Mouse (Mus musculus) kidney, postnatal 14 days (tissue): ENCODE data around the gene Zfp963.
A peak's percentile ranks its signal among the peaks of the same experiment; 100 is the strongest.

Experiments used
- DNase-seq: peaks from one replicate; pipeline ENCODE4 v3.0.0; 2022; ENCODE audit warnings: mixed read lengths

Zfp963 gene

GRCm38 (mm10) chr8:69749544-69750454, at the start of gene Zfp963:
Zfp963 (minus strand) TSS chr8:69749970.
- peak; percentile 97 for DNase-seq

- DNase-seq = no peak
Observed at GRCm38 (mm10) chr8:69799261-69799660, 49.5 kb upstream of the Zfp963 start.

DNA sequence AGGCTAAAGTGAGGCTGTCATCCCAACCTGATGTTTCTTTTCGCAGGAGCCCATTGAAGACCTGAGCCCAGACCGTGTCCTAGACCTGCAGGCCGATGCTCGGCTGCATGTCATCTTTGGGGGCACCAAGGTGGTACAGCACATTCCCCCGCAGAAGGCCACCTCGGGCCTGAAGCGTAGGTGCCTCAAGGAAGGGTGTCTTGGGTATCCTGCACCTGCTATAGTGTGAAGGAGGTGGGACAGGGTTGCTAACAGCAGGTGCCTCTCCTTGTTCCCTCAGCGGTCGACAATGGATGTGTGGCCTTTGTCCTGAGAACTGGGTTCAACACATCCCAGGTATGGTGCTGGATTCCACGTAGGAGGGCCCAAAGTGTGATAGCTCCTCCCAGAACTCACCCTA, 47.9 kb upstream of the Zfp963 start:
- DNase-seq = no peak

DNA sequence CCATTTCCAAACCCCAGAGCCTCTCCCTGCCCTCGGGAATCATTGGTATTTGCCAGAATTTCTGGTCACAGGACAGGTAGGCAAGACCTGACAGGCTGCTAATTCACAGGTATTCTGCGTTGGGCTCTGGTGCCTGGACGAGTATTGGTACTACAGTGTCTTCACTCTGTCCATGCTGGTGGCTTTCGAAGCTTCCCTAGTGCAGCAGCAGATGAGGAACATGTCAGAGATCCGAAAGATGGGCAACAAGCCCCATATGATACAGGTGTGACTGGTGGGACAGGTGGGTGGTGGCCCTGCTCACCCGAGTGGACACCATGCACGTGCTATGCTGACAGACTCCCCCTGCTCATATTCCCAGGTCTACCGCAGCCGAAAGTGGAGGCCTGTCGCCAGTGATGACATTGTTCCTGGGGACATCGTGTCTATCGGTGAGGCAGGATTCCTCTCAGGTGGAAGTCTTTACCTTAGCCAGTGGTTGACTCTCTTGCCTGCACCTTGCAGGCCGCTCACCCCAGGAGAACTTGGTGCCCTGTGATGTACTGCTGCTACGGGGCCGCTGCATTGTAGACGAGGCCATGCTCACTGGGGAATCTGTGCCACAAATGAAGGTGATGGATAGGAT, 47.1 kb upstream of the Zfp963 start:
- DNase-seq = no peak

DNA sequence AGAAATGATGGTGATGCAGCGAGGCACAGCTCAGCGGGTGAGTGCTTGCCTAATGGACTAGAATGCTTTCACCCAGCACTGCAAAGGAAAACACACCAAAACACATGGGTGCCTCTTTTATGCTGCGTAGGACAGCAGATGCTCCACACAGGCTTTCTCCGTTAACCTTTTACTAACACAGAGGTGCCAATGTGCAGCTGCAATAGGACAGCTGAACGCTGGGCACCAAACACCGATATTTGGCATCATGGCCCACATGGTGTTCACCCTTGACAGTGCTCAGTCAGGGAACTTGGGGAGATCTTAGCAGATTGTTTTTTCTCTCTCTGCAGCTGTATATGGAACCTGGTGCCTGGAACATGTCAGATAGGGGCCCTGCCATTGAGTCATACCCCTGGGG, 45.1 kb upstream of the Zfp963 start:
- no peak for DNase-seq

DNA sequence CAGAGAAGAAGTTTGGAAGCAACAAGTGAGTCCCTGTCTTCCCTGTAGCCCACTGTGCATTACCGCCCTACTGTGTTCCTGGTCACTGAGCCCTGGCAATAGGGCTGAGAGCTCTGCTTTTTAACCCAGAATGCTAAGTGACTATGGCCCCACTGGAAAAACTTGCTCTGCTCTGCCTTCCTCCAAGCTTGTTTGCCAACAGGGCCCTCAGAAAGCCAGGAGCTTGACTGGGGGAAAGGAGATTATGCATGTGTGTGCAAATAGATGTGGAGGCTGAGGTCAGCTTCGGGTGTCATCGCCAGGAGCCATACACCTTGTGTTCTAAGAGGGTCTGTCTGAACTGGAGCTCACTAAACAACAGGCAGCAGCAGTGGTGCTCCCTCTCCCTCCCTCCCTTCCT, 44.3 kb upstream of the Zfp963 start:
- DNase-seq = no peak

GRCm38 (mm10) chr8:69793666-69794065, 43.9 kb upstream of the Zfp963 start:
- DNase-seq = no peak

DNA sequence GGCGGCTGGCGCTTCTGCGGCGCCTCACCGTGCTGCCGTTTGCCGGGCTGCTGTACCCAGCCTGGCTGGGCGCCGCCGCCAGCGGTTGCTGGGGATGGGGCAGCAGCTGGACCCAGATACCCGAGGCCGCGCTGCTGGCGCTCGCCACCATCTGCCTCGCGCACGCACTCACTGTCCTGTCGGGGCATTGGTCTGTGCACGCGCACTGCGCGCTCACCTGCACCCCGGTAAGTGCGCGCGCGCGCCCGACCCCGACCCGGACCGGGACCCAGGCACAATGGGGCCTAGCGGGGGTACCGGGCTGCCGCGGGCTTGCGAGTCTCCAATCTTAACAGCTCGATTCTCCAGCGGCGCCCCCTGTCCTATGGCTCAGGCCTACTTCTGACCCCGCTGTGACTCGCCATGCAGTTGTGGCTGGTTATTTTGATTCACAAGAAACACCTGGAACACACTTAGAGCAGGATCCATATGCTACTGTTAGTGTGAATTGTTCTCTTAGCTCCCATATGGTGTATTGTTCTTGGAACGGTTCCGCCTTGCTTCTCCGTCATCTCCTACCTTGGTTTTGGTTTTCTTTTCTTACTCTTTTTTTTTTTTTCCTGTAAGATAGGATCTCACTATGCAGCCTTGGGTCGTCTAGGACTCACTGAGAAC, 41.8 kb upstream of the Zfp963 start:
- DNase-seq = peak; percentile 56

- DNase-seq = peak; percentile 92
Observed at GRCm38 (mm10) chr8:69790773-69791367, 41.1 kb upstream of the Zfp963 start, which contains the start of the genes Atp13a1 and Zfp866. Atp13a1 (plus strand) TSS chr8:69791163. Zfp866 (minus strand) TSS chr8:69791178.

GRCm38 (mm10) chr8:69790364-69790763, 40.6 kb upstream of the Zfp963 start:
- no peak for DNase-seq

DNA sequence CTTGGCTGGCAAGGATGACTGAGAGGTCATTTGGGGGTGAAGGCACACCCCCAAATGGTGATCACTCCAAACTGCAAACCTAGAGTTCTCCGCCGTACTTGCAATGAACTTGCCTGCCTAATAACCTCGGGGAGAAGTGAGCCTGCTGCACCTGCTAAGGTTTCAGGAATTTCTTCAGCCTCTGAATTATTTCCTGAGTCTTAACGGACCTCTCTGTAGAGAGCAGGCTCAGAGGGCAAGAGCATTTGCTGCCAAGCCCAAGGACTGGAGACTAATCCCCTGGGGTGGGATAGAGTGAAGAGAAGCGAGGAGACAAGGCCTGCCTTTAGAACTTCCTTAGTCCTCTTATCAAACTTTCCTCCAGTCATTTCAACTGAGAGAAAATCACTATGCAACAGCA, 40.0 kb upstream of the Zfp963 start:
- DNase-seq = no peak

DNA sequence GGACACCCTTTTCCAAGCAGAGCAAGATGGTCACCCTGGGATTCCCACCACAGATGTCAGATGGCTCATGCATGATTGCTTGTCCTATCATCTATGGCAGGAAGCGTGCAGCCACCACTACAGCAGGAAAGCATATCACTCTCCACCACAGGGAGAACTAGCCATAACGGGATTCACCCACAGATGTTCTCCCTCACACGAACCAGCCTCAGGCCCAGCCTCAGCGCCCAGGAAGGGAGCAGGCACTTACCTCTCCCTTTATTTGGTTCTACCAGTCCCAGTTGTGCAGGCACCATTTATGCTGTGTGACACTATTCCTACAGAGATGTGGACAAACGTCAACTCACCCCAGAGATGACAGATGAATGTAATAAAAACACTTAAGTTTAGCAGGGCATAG, 39.3 kb upstream of the Zfp963 start:
- no peak for DNase-seq

- no peak for DNase-seq
Observed at GRCm38 (mm10) chr8:69777111-69777510, 27.3 kb upstream of the Zfp963 start.

DNA sequence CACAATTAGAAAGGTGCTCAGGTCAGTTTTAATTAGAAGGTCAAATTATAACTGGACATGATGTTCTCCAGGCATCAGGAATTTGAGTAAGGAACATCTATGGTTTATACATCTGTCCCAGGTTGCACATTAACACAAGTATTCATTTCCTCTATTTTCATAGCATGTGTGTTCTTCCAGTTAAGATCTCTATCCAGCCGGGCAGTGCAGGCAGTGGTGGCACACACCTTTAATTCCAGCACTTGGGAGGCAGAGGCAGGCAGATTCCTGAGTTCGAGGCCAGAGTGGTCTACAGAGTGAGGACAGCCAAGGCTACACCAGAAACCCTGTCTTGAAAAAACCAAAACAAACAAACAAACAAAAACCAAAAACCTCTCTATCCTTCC, 25.4 kb upstream of the Zfp963 start:
- DNase-seq = no peak

GRCm38 (mm10) chr8:69774503-69775148, 24.9 kb upstream of the Zfp963 start, which contains the start of gene Gm20422:
Gm20422 (minus strand) TSS chr8:69774886.
- DNase-seq = peak; percentile 94

DNA sequence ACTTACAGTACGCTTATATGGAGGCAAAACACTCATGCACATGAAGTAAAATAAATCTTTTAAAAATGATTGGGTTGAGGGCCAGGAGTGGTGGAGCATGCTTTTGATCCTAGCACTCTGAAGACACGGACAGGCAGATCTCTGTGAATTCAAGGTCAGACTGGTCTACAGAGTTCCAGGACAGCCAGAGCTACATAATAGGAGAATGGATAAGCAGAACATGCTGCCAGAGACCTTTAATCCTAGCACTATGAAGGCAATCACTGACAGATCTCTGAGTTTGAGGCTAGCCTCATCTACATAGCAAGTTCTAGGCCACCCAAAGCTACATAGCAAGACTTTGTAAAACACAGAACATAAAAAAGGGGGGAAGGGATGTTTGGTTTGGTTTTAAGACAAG, 22.3 kb upstream of the Zfp963 start:
- no peak for DNase-seq

GRCm38 (mm10) chr8:69771221-69771620, 21.5 kb upstream of the Zfp963 start:
- no peak for DNase-seq

DNA sequence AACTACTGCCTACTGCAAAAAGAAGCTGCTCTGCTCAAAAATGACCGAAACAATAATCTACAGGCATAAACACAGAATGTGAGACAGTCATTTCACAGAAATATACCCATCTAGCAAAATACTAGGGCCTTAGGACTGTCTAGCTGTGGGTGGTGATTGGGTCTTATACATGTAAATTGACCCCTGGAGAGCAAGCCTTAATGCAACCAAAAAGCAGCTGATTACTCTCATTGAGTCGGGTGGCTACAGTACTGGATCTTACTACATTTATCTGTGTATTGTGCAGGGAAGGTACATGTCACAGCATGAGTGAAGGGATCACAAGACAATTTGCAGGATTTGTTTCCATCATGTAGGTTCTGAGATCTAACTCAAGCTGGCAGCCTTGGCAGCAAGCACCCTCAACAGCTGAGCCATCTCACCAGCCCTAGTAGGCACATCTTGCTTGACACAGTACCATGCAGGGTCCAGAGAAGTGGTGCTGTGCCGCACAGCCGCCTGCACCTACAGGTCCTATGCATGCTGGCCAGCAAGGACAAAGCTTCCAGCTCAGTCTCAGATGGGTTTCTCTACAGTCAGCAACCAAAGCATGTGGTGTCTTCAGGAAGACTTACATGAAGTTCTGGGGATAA, 12.2 kb upstream of the Zfp963 start:
- DNase-seq = no peak

- no peak for DNase-seq
Observed at GRCm38 (mm10) chr8:69758316-69758715, 8.5 kb upstream of the Zfp963 start.

- DNase-seq = no peak
Observed at GRCm38 (mm10) chr8:69752437-69752836, 2.7 kb upstream of the Zfp963 start.

DNA sequence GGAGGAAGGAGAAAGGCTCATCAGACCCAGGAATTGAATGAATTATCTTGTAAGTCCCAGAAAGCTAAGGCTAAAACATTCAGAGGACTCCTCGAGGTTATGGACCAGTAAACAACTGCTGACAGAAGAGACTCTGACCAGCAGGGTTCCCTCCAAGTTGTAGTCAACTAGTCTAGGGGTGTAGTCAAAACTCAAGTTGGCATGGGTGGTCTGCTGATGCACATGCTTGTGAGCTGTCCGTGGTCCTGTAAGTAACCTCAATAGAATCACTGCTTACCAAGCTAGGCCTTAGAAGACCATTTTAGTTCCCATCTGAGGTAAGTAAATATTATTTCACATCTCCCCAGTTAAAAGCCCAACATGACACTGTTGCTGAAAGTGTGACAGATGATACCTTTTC, 8.5 kb downstream of the Zfp963 start:
- no peak for DNase-seq

DNA sequence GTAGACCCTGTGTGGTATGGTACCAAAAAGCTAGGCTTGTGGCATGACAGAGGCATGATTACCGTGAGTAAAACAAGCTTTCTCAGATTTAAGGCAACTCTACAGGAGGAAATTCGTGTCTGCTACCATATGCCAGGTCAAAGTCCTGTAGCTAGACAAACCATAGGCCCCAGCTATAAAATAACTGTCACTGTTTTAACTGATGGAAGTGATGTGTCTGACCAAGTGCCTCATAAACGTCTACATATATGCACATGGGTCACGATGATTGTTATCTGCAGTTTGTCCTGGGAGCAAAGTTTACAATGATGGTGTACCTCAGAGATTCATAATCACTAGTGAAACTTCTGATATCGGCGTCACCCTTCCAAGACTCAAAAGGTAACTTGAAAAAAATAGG, 9.0 kb downstream of the Zfp963 start:
- DNase-seq = no peak
